Mouse (Mus musculus): Measurements from ENCODE around the gene Trim66. TPM values are rescaled to one million over a fixed set of nuclear protein-coding genes. Genes with fewer than 3 reads are reported as not detected.
A peak's percentile ranks its signal among the peaks of the same experiment; 100 is the strongest.

The Trim66 gene
- polyA plus RNA-seq, 1 experiment from 2014 or later = 0.43 TPM

GRCm38 (mm10) chr7:109536451-109536946 lies 28.6 kb upstream of the Trim66 start:
- H3K9me3 ChIP-seq (replicated peaks; ENCODE audit: control insufficient read depth, low read length) = no peaks in the 10 kb centered on the region
- DNase-seq (ENCODE audit: low spot score) (no peak), ATAC-seq (replicated peaks; ENCODE audit: insufficient number of reproducible peaks, low FRiP score, low TSS enrichment, low read depth) (no peak)
- no peak overlapping the region for H3K4me3 ChIP-seq (ENCODE audit: low read depth, low read length)
- no peak overlapping the region for H3K27ac ChIP-seq (replicated peaks; ENCODE audit: low read depth, low read length)
- no peak overlapping the region for H3K4me2 ChIP-seq (ENCODE audit: low read depth, low read length)
- H3K9ac ChIP-seq (replicated peaks; ENCODE audit: low read length) = no peak overlapping the region
- H3K27me3 ChIP-seq (ENCODE audit: control insufficient read depth, insufficient read depth, low read length) = no peaks in the 10 kb centered on the region
- no peaks in the 10 kb centered on the region for H3K4me1 ChIP-seq (ENCODE audit: control insufficient read depth, insufficient read depth, low read length)
- 57% methylated on average over 4 of the region's 4 CpGs for WGBS
- H3K36me3 ChIP-seq (replicated peaks; ENCODE audit: control insufficient read depth, insufficient read depth, low read depth, low read length) = no peaks in the 10 kb centered on the region; the same call in 1 of the 2 replicates

GRCm38 (mm10) chr7:109534921-109535320 lies 27.0 kb upstream of the Trim66 start:
- Histone ChIP-seq H3K4me2 (ENCODE audit: low read depth, low read length) (no peak overlapping the region), H3K4me1 (ENCODE audit: control insufficient read depth, insufficient read depth, low read length) (no peaks in the 10 kb centered on the region), H3K27me3 (ENCODE audit: control insufficient read depth, insufficient read depth, low read length) (no peaks in the 10 kb centered on the region), H3K4me3 (ENCODE audit: low read depth, low read length) (no peak overlapping the region), H3K9ac (replicated peaks; ENCODE audit: low read length) (no peak overlapping the region), H3K27ac (replicated peaks; ENCODE audit: low read depth, low read length) (no peak overlapping the region), H3K36me3 (replicated peaks; ENCODE audit: control insufficient read depth, insufficient read depth, low read depth, low read length) (no peaks in the 10 kb centered on the region; the same call in 1 of the 2 replicates), H3K9me3 (replicated peaks; ENCODE audit: control insufficient read depth, low read length) (no peaks in the 10 kb centered on the region)
- 87% methylated on average over 3 of the region's 3 CpGs for WGBS
- ATAC-seq (replicated peaks; ENCODE audit: insufficient number of reproducible peaks, low FRiP score, low TSS enrichment, low read depth) = no peak
- no peak for DNase-seq (ENCODE audit: low spot score)

- no peaks in the 10 kb centered on the region; the same call in 1 of the 2 replicates for H3K36me3 ChIP-seq (replicated peaks; ENCODE audit: control insufficient read depth, insufficient read depth, low read depth, low read length)
Observed at GRCm38 (mm10) chr7:109533888-109534287, 26.0 kb upstream of the Trim66 start.

GRCm38 (mm10) chr7:109533129-109533528 lies 25.2 kb upstream of the Trim66 start:
- 81% methylated on average over 4 of the region's 4 CpGs for WGBS
- Histone ChIP-seq H3K36me3 (replicated peaks; ENCODE audit: control insufficient read depth, insufficient read depth, low read depth, low read length) (no peaks in the 10 kb centered on the region; the same call in none of the 2 replicates), H3K4me3 (ENCODE audit: low read depth, low read length) (no peak overlapping the region), H3K27me3 (ENCODE audit: control insufficient read depth, insufficient read depth, low read length) (no peaks in the 10 kb centered on the region), H3K27ac (replicated peaks; ENCODE audit: low read depth, low read length) (no peak overlapping the region), H3K9ac (replicated peaks; ENCODE audit: low read length) (no peak overlapping the region), H3K4me2 (ENCODE audit: low read depth, low read length) (no peak overlapping the region), H3K4me1 (ENCODE audit: control insufficient read depth, insufficient read depth, low read length) (no peaks in the 10 kb centered on the region), H3K9me3 (replicated peaks; ENCODE audit: control insufficient read depth, low read length) (no peaks in the 10 kb centered on the region)
- ATAC-seq (replicated peaks; ENCODE audit: insufficient number of reproducible peaks, low FRiP score, low TSS enrichment, low read depth) (no peak), DNase-seq (ENCODE audit: low spot score) (no peak)

More at GRCm38 (mm10) chr7:109533888-109534287, 26.0 kb upstream of the Trim66 start:
- 87% methylated on average over 4 of the region's 4 CpGs for WGBS
- ATAC-seq (replicated peaks; ENCODE audit: insufficient number of reproducible peaks, low FRiP score, low TSS enrichment, low read depth) (no peak), DNase-seq (ENCODE audit: low spot score) (no peak)
- Histone ChIP-seq H3K27me3 (ENCODE audit: control insufficient read depth, insufficient read depth, low read length) (no peaks in the 10 kb centered on the region), H3K9me3 (replicated peaks; ENCODE audit: control insufficient read depth, low read length) (no peaks in the 10 kb centered on the region), H3K4me1 (ENCODE audit: control insufficient read depth, insufficient read depth, low read length) (no peaks in the 10 kb centered on the region), H3K4me2 (ENCODE audit: low read depth, low read length) (no peak overlapping the region), H3K4me3 (ENCODE audit: low read depth, low read length) (no peak overlapping the region), H3K9ac (replicated peaks; ENCODE audit: low read length) (no peak overlapping the region), H3K27ac (replicated peaks; ENCODE audit: low read depth, low read length) (no peak overlapping the region)

- H3K4me3 ChIP-seq (ENCODE audit: low read depth, low read length) = no peak overlapping the region
- 79% methylated on average over 3 of the region's 3 CpGs for WGBS
- H3K27me3 ChIP-seq (ENCODE audit: control insufficient read depth, insufficient read depth, low read length) = no peaks in the 10 kb centered on the region
- DNase-seq (ENCODE audit: low spot score) (no peak), ATAC-seq (replicated peaks; ENCODE audit: insufficient number of reproducible peaks, low FRiP score, low TSS enrichment, low read depth) (no peak)
- no peaks in the 10 kb centered on the region; the same call in none of the 2 replicates for H3K36me3 ChIP-seq (replicated peaks; ENCODE audit: control insufficient read depth, insufficient read depth, low read depth, low read length)
- H3K4me2 ChIP-seq (ENCODE audit: low read depth, low read length) = no peak overlapping the region
- no peaks in the 10 kb centered on the region for H3K9me3 ChIP-seq (replicated peaks; ENCODE audit: control insufficient read depth, low read length)
- H3K9ac ChIP-seq (replicated peaks; ENCODE audit: low read length) = no peak overlapping the region
- no peaks in the 10 kb centered on the region for H3K4me1 ChIP-seq (ENCODE audit: control insufficient read depth, insufficient read depth, low read length)
- H3K27ac ChIP-seq (replicated peaks; ENCODE audit: low read depth, low read length) = no peak overlapping the region
Observed at GRCm38 (mm10) chr7:109532691-109533090, 24.8 kb upstream of the Trim66 start.

- no peaks in the 10 kb centered on the region for H3K9me3 ChIP-seq (replicated peaks; ENCODE audit: control insufficient read depth, low read length)
- 82% methylated on average over 5 of the region's 5 CpGs for WGBS
- ATAC-seq (replicated peaks; ENCODE audit: insufficient number of reproducible peaks, low FRiP score, low TSS enrichment, low read depth) = no peak
- no peak overlapping the region for H3K4me3 ChIP-seq (ENCODE audit: low read depth, low read length)
- H3K4me1 ChIP-seq (ENCODE audit: control insufficient read depth, insufficient read depth, low read length) = no peaks in the 10 kb centered on the region
- H3K9ac ChIP-seq (replicated peaks; ENCODE audit: low read length) = no peak overlapping the region
- no peak for DNase-seq (ENCODE audit: low spot score)
- no peaks in the 10 kb centered on the region for H3K27me3 ChIP-seq (ENCODE audit: control insufficient read depth, insufficient read depth, low read length)
- H3K27ac ChIP-seq (replicated peaks; ENCODE audit: low read depth, low read length) = no peak overlapping the region
- no peak overlapping the region for H3K4me2 ChIP-seq (ENCODE audit: low read depth, low read length)
- H3K36me3 ChIP-seq (replicated peaks; ENCODE audit: control insufficient read depth, insufficient read depth, low read depth, low read length) = no peaks in the 10 kb centered on the region; the same call in none of the 2 replicates
Observed at GRCm38 (mm10) chr7:109531501-109531900, 23.6 kb upstream of the Trim66 start.

- no peak for DNase-seq (ENCODE audit: low spot score)
- H3K9me3 ChIP-seq (replicated peaks; ENCODE audit: control insufficient read depth, low read length) = no peaks in the 10 kb centered on the region
- H3K4me3 ChIP-seq (ENCODE audit: low read depth, low read length) = no peak overlapping the region
- no peak for ATAC-seq (replicated peaks; ENCODE audit: insufficient number of reproducible peaks, low FRiP score, low TSS enrichment, low read depth)
- no peak overlapping the region for H3K9ac ChIP-seq (replicated peaks; ENCODE audit: low read length)
- no peaks in the 10 kb centered on the region for H3K4me1 ChIP-seq (ENCODE audit: control insufficient read depth, insufficient read depth, low read length)
- 74% methylated on average over 2 of the region's 2 CpGs for WGBS
- no peaks in the 10 kb centered on the region for H3K27me3 ChIP-seq (ENCODE audit: control insufficient read depth, insufficient read depth, low read length)
- H3K36me3 ChIP-seq (replicated peaks; ENCODE audit: control insufficient read depth, insufficient read depth, low read depth, low read length) = no peaks in the 10 kb centered on the region; the same call in none of the 2 replicates
- no peak overlapping the region for H3K4me2 ChIP-seq (ENCODE audit: low read depth, low read length)
- H3K27ac ChIP-seq (replicated peaks; ENCODE audit: low read depth, low read length) = no peak overlapping the region
Observed at GRCm38 (mm10) chr7:109529741-109530140, 21.8 kb upstream of the Trim66 start.

- WGBS = 13% methylated on average over 3 of the region's 3 CpGs
- peak; percentile 62; the same call in 1 of the 2 replicates for ATAC-seq (replicated peaks; ENCODE audit: insufficient number of reproducible peaks, low FRiP score, low TSS enrichment, low read depth)
- peaks cover under 1% of the 10 kb centered on the region for H3K36me3 ChIP-seq (replicated peaks; ENCODE audit: control insufficient read depth, insufficient read depth, low read depth, low read length)
Observed at GRCm38 (mm10) chr7:109528356-109528755, 20.4 kb upstream of the Trim66 start.

More at GRCm38 (mm10) chr7:109528356-109528755, 20.4 kb upstream of the Trim66 start:
- Histone ChIP-seq H3K4me1 (ENCODE audit: control insufficient read depth, insufficient read depth, low read length) (no peaks in the 10 kb centered on the region), H3K4me2 (ENCODE audit: low read depth, low read length) (no peak overlapping the region), H3K27me3 (ENCODE audit: control insufficient read depth, insufficient read depth, low read length) (no peaks in the 10 kb centered on the region), H3K9ac (replicated peaks; ENCODE audit: low read length) (no peak overlapping the region), H3K9me3 (replicated peaks; ENCODE audit: control insufficient read depth, low read length) (no peaks in the 10 kb centered on the region), H3K4me3 (ENCODE audit: low read depth, low read length) (no peak overlapping the region), H3K27ac (replicated peaks; ENCODE audit: low read depth, low read length) (no peak overlapping the region)
- peak; percentile 68 for DNase-seq (ENCODE audit: low spot score)
